Mouse (Mus musculus): ENCODE data around the gene Epn1. TPM values are rescaled to one million over a fixed set of nuclear protein-coding genes. Genes with fewer than 3 reads are reported as not detected.

The Epn1 gene
- polyA plus RNA-seq, 1 experiment from 2014 or later: 64.8 TPM

- Histone ChIP-seq H3K27ac (ENCODE audit: low read depth, low read length) (no peak overlapping the region), H3K9ac (ENCODE audit: low read length) (no peak overlapping the region), H3K27me3 (ENCODE audit: control insufficient read depth, insufficient read depth, low read length) (no peaks in the 10 kb centered on the region), H3K9me3 (ENCODE audit: control insufficient read depth, low read length) (0 out of 2 replicates have a peak, but pooled peaks cover 2% of the 10 kb centered on the region), H3K36me3 (ENCODE audit: control insufficient read depth, insufficient read depth, low read length) (peaks cover 20% of the 10 kb centered on the region), H3K4me2 (ENCODE audit: low read depth) (no peak overlapping the region), H3K4me1 (ENCODE audit: control insufficient read depth, insufficient read depth, low read length) (no peaks in the 10 kb centered on the region), H3K4me3 (ENCODE audit: low read depth, low read length) (no peak overlapping the region)
- WGBS: 82% methylated on average over 6 of the region's 6 CpGs
- DNase-seq (ENCODE audit: low spot score): no peak
- no peak for ATAC-seq (ENCODE audit: insufficient read depth, low FRiP score, low TSS enrichment)
Observed at GRCm38 (mm10) chr7:5092381-5092780, 12.3 kb downstream of the Epn1 start.

GRCm38 (mm10) chr7:5092831-5093510, 12.9 kb downstream of the Epn1 start:
- Histone ChIP-seq H3K36me3 (ENCODE audit: control insufficient read depth, insufficient read depth, low read length) (peaks cover 26% of the 10 kb centered on the region), H3K27ac (ENCODE audit: low read depth, low read length) (no peak overlapping the region), H3K27me3 (ENCODE audit: control insufficient read depth, insufficient read depth, low read length) (no peaks in the 10 kb centered on the region), H3K4me3 (ENCODE audit: low read depth, low read length) (no peak overlapping the region), H3K9ac (ENCODE audit: low read length) (no peak overlapping the region), H3K4me2 (ENCODE audit: low read depth) (no peak overlapping the region), H3K4me1 (ENCODE audit: control insufficient read depth, insufficient read depth, low read length) (no peaks in the 10 kb centered on the region), H3K9me3 (ENCODE audit: control insufficient read depth, low read length) (0 out of 2 replicates have a peak, but pooled peaks cover 2% of the 10 kb centered on the region)
- WGBS: 84% methylated on average over 21 of the region's 21 CpGs
- DNase-seq (ENCODE audit: low spot score) (no peak), ATAC-seq (ENCODE audit: insufficient read depth, low FRiP score, low TSS enrichment) (no peak)

GRCm38 (mm10) chr7:5098769-5099168, 18.7 kb downstream of the Epn1 start:
- Histone ChIP-seq H3K27me3 (ENCODE audit: control insufficient read depth, insufficient read depth, low read length) (no peaks in the 10 kb centered on the region), H3K9me3 (ENCODE audit: control insufficient read depth, low read length) (no peaks in the 10 kb centered on the region), H3K9ac (ENCODE audit: low read length) (no peak overlapping the region), H3K4me3 (ENCODE audit: low read depth, low read length) (no peak overlapping the region), H3K27ac (ENCODE audit: low read depth, low read length) (no peak overlapping the region), H3K4me1 (ENCODE audit: control insufficient read depth, insufficient read depth, low read length) (no peaks in the 10 kb centered on the region), H3K4me2 (ENCODE audit: low read depth) (no peak overlapping the region), H3K36me3 (ENCODE audit: control insufficient read depth, insufficient read depth, low read length) (peaks cover 28% of the 10 kb centered on the region)
- WGBS: 90% methylated on average over 5 of the region's 5 CpGs
- DNase-seq (ENCODE audit: low spot score): no peak
- ATAC-seq (ENCODE audit: insufficient read depth, low FRiP score, low TSS enrichment): no peak

GRCm38 (mm10) chr7:5099796-5100195, 19.8 kb downstream of the Epn1 start:
- DNase-seq (ENCODE audit: low spot score): no peak
- ATAC-seq (ENCODE audit: insufficient read depth, low FRiP score, low TSS enrichment): no peak
- Histone ChIP-seq H3K27me3 (ENCODE audit: control insufficient read depth, insufficient read depth, low read length) (no peaks in the 10 kb centered on the region), H3K36me3 (ENCODE audit: control insufficient read depth, insufficient read depth, low read length) (peaks cover 22% of the 10 kb centered on the region), H3K9ac (ENCODE audit: low read length) (no peak overlapping the region), H3K4me2 (ENCODE audit: low read depth) (no peak overlapping the region), H3K27ac (ENCODE audit: low read depth, low read length) (no peak overlapping the region), H3K4me1 (ENCODE audit: control insufficient read depth, insufficient read depth, low read length) (no peaks in the 10 kb centered on the region), H3K4me3 (ENCODE audit: low read depth, low read length) (no peak overlapping the region), H3K9me3 (ENCODE audit: control insufficient read depth, low read length) (no peaks in the 10 kb centered on the region)
- WGBS: 88% methylated on average over 3 of the region's 3 CpGs

GRCm38 (mm10) chr7:5101066-5101663, 21.1 kb downstream of the Epn1 start:
- ATAC-seq (ENCODE audit: insufficient read depth, low FRiP score, low TSS enrichment) (no peak), DNase-seq (ENCODE audit: low spot score) (no peak)
- H3K4me2 ChIP-seq (ENCODE audit: low read depth): no peak overlapping the region
- no peak overlapping the region for H3K4me3 ChIP-seq (ENCODE audit: low read depth, low read length)
- H3K4me1 ChIP-seq (ENCODE audit: control insufficient read depth, insufficient read depth, low read length): no peaks in the 10 kb centered on the region
- 85% methylated on average over 10 of the region's 10 CpGs for WGBS
- H3K36me3 ChIP-seq (ENCODE audit: control insufficient read depth, insufficient read depth, low read length): peaks cover 11% of the 10 kb centered on the region
- no peak overlapping the region for H3K9ac ChIP-seq (ENCODE audit: low read length)
- H3K9me3 ChIP-seq (ENCODE audit: control insufficient read depth, low read length): no peaks in the 10 kb centered on the region
- no peaks in the 10 kb centered on the region for H3K27me3 ChIP-seq (ENCODE audit: control insufficient read depth, insufficient read depth, low read length)
- H3K27ac ChIP-seq (ENCODE audit: low read depth, low read length): no peak overlapping the region

- Histone ChIP-seq H3K9ac (ENCODE audit: low read length) (no peak overlapping the region), H3K27ac (ENCODE audit: low read depth, low read length) (no peak overlapping the region), H3K27me3 (ENCODE audit: control insufficient read depth, insufficient read depth, low read length) (no peaks in the 10 kb centered on the region), H3K9me3 (ENCODE audit: control insufficient read depth, low read length) (no peaks in the 10 kb centered on the region), H3K4me2 (ENCODE audit: low read depth) (no peak overlapping the region), H3K36me3 (ENCODE audit: control insufficient read depth, insufficient read depth, low read length) (peaks cover 8% of the 10 kb centered on the region), H3K4me1 (ENCODE audit: control insufficient read depth, insufficient read depth, low read length) (no peaks in the 10 kb centered on the region), H3K4me3 (ENCODE audit: low read depth, low read length) (no peak overlapping the region)
- ATAC-seq (ENCODE audit: insufficient read depth, low FRiP score, low TSS enrichment) (no peak), DNase-seq (ENCODE audit: low spot score) (no peak)
- 81% methylated on average over 2 of the region's 2 CpGs for WGBS
Observed at GRCm38 (mm10) chr7:5102564-5102963, 22.5 kb downstream of the Epn1 start.

GRCm38 (mm10) chr7:5108272-5108671, 28.2 kb downstream of the Epn1 start:
- no peak overlapping the region for H3K4me2 ChIP-seq (ENCODE audit: low read depth)
- WGBS: 79% methylated on average over 4 of the region's 4 CpGs
- H3K27ac ChIP-seq (ENCODE audit: low read depth, low read length): no peak overlapping the region

GRCm38 (mm10) chr7:5109301-5109700, 29.3 kb downstream of the Epn1 start:
- ATAC-seq (ENCODE audit: insufficient read depth, low FRiP score, low TSS enrichment) (no peak), DNase-seq (ENCODE audit: low spot score) (no peak)
- no peaks in the 10 kb centered on the region for H3K27me3 ChIP-seq (ENCODE audit: control insufficient read depth, insufficient read depth, low read length)
- H3K27ac ChIP-seq (ENCODE audit: low read depth, low read length): no peak overlapping the region
- no peak overlapping the region for H3K4me3 ChIP-seq (ENCODE audit: low read depth, low read length)
- H3K9ac ChIP-seq (ENCODE audit: low read length): no peak overlapping the region
- 85% methylated on average over 8 of the region's 8 CpGs for WGBS
- no peaks in the 10 kb centered on the region for H3K9me3 ChIP-seq (ENCODE audit: control insufficient read depth, low read length)
- no peak overlapping the region for H3K4me2 ChIP-seq (ENCODE audit: low read depth)
- no peaks in the 10 kb centered on the region for H3K36me3 ChIP-seq (ENCODE audit: control insufficient read depth, insufficient read depth, low read length)
- H3K4me1 ChIP-seq (ENCODE audit: control insufficient read depth, insufficient read depth, low read length): no peaks in the 10 kb centered on the region

More at GRCm38 (mm10) chr7:5108272-5108671, 28.2 kb downstream of the Epn1 start:
- Histone ChIP-seq H3K4me1 (ENCODE audit: control insufficient read depth, insufficient read depth, low read length) (no peaks in the 10 kb centered on the region), H3K36me3 (ENCODE audit: control insufficient read depth, insufficient read depth, low read length) (no peaks in the 10 kb centered on the region), H3K4me3 (ENCODE audit: low read depth, low read length) (no peak overlapping the region), H3K9me3 (ENCODE audit: control insufficient read depth, low read length) (no peaks in the 10 kb centered on the region), H3K9ac (ENCODE audit: low read length) (no peak overlapping the region), H3K27me3 (ENCODE audit: control insufficient read depth, insufficient read depth, low read length) (no peaks in the 10 kb centered on the region)
- no peak for DNase-seq (ENCODE audit: low spot score)
- no peak for ATAC-seq (ENCODE audit: insufficient read depth, low FRiP score, low TSS enrichment)

GRCm38 (mm10) chr7:5112701-5113100, 32.7 kb downstream of the Epn1 start:
- DNase-seq (ENCODE audit: low spot score) (no peak), ATAC-seq (ENCODE audit: insufficient read depth, low FRiP score, low TSS enrichment) (no peak)
- H3K4me3 ChIP-seq (ENCODE audit: low read depth, low read length): no peak overlapping the region
- H3K9me3 ChIP-seq (ENCODE audit: control insufficient read depth, low read length): no peaks in the 10 kb centered on the region
- no peaks in the 10 kb centered on the region for H3K27me3 ChIP-seq (ENCODE audit: control insufficient read depth, insufficient read depth, low read length)
- 56% methylated on average over 3 of the region's 3 CpGs for WGBS
- no peak overlapping the region for H3K9ac ChIP-seq (ENCODE audit: low read length)
- no peaks in the 10 kb centered on the region for H3K4me1 ChIP-seq (ENCODE audit: control insufficient read depth, insufficient read depth, low read length)
- no peak overlapping the region for H3K27ac ChIP-seq (ENCODE audit: low read depth, low read length)
- no peaks in the 10 kb centered on the region for H3K36me3 ChIP-seq (ENCODE audit: control insufficient read depth, insufficient read depth, low read length)
- H3K4me2 ChIP-seq (ENCODE audit: low read depth): no peak overlapping the region
